Mouse (Mus musculus): ENCODE data around the gene Parg.
"Not testable (repeated sequence)": the region's sequence is repeated elsewhere in the genome, so short reads cannot be mapped to it uniquely, and the experiment has no call there.

Parg gene

DNA sequence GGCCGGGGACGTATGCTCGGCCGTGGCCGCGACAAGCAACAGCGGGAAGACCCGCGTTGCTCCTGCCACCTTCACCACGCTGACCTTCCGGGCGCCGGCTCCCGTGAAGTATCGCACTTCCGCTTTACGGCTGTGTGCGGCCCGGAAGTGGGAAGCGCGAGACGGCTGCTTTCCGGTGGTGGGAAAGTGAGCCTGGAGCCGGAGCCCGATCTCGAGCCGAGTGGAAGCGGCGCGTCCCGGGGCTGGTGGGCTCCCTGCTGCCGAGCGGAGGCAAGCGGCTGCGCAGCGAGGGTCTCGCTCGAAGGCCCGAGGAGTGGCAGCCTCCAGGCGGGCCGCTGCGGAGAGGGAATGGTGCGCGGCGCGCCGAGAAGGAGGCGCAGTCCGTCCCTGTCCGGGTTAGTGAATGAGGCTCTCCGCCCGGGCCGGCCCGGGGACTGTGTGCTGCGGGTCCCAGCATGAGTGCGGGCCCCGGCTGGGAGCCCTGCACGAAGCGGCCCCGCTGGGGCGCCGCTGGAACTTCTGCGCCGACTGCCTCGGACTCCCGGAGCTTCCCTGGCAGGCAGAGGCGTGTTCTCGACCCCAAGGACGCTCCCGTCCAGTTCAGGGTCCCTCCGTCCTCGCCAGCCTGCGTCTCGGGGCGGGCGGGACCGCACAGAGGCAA, at the start of gene Parg, which contains the start of gene Timm23:
Parg (plus strand) TSS at position 159 of the 661 bp plus-strand sequence.
Timm23 (minus strand) TSS at position 108 of the 661 bp plus-strand sequence.
- peak; percentile 91 for DNase-seq

DNA sequence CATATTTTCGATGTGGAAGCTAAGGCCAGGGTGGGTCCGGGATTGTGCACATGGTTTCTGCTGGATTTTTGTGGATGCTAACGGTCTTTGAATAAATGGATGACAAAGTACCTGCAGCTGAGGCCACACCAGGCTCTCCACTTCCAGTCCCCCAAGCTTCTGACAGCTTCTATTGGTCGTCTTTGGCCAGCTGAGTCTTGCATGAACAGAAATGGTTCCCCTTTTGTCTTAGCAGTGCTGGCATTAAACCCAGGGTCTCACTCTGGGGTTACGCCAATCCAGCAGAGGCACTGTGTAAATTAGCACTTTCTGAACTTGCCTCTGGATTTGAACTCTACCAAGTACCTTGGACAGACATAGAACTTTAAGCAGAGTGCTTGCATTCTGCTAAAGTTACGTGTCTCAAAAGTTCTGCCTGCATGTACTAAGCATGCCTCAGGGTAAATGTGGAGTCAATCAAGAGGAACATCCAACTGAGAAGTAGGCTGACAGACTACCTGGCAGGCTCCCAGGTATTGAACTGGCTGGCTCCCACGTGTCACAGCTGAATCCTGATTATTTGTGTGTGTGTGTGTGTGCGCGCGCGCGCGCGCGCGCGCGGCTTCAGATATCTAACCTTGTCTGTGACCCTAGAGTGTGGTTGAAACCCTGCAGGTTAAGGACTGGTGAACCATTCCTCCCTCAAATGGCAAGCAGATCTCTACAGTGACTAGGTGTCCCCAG, 49.3 kb upstream of the Parg start:
- DNase-seq, result no peak

DNA sequence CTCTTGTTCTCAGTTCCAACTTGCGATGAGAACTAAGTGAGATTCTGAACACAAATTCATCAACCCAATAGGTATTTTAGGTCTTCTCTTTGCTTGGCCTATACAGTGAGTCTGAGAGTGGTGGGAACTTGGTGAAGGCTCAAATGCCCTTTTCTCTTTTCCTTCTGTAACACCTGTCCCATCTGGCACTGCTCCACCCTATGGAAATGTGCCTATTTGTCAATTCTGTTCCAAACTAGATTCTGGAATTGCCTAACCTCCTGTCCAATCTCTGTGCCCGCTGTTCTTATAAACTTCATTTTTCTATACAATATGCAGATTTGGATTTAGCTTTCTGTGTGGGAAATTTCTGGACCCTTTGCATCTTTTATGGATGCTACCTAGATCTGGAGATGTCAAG, 48.6 kb upstream of the Parg start:
- no peak for DNase-seq

GRCm38 (mm10) chr14:32154758-32155157, 47.0 kb upstream of the Parg start:
- no peak for DNase-seq

DNA sequence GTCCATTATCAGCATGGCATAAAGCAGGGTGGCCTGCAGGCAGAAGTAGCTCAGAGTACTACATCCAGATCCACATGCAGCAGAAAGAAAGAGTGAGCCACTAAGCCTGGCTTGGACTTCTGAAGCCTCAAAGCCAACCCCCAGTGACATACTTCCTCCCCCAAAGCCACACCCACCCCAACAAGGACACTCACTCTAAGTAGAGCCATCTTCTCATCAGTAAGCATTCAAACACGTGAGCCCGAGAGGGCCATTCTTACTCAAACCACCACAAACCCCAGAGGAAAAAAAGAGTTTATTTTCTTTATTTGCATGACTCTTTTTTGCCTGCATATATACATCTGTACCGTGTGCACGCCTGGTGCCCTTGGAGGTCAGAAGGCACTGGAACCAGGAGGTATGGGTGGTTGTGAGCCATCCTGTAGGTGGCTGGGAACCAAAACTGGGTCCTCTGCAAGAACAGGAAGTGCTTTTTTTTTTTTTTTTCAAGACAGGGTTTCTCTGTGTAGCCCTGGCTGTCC, 42.5 kb upstream of the Parg start:
- DNase-seq, result peak; percentile 51

GRCm38 (mm10) chr14:32159690-32160246, 42.0 kb upstream of the Parg start, which contains the start of gene Ncoa4:
Gene Ncoa4, plus strand, starts transcription at chr14:32159865.
- peak; percentile 99 for DNase-seq

DNA sequence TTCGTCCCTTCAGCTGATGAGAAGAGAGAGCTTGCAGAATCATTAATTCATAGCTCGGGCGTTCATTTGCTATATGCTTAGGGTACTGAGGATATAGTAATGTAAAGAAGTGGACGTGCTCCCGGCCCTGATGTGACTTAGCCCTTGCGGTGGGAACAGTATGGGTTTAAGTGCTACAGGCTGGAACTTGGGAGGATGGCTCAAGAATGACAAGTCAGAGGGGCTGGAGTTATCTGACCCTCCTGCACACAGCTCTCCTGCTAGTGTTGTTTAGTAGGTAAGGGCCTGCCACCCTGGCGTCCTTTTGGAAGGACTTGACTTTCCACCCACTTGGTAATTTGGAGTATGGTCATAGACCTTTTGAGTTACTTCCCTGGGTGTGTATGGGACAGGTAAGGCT, 41.2 kb upstream of the Parg start:
- no peak for DNase-seq

- no peak for DNase-seq
Observed at GRCm38 (mm10) chr14:32161090-32161885, 40.5 kb upstream of the Parg start.

GRCm38 (mm10) chr14:32162231-32162630, 39.5 kb upstream of the Parg start:
- no peak for DNase-seq

- DNase-seq, result no peak
Observed at GRCm38 (mm10) chr14:32163203-32163888, 38.4 kb upstream of the Parg start.

DNA sequence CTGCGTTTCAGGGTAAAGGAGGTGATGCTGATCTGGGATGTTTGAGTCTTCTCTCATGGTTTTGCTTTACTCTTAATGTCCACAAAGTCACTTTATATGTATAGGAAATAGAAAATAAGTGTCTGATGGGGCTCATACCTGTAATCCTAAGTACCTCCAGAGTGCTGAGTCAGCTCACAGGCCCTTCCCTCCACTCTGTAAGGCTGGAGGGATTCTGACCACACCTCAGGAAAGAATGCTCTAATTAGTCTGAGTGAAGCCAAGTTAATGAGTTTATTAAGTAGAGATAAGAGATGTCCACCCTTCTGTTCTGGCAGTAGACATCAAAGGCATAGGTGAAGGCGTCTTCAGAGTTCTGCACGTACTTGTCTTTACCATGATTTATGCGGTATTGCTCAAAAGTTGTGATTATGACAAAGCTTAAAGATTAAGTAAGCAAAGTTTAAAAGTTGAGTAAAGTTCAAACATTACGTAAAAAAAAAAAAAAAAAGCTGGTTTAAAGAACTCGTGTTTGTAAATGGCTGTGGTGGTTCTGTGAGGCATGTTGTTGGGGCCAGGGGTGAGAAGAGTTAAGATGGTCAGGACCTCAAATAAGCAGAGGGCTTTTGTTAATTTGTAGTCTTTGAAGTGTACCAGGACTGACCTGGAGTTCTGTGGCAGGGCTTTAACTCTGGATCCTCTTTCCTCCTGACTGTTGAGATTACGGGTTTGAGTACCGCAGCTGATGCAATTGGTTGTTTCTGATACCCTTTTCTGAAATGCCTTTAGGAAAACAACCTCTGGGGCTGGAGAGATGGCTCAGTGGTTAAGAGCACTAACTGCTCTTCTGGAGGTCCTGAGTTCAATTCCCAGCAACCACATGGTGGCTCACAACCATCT, 37.3 kb upstream of the Parg start:
- DNase-seq, result no peak

GRCm38 (mm10) chr14:32165278-32166061, 36.3 kb upstream of the Parg start:
- DNase-seq, result peak; percentile 73

DNA sequence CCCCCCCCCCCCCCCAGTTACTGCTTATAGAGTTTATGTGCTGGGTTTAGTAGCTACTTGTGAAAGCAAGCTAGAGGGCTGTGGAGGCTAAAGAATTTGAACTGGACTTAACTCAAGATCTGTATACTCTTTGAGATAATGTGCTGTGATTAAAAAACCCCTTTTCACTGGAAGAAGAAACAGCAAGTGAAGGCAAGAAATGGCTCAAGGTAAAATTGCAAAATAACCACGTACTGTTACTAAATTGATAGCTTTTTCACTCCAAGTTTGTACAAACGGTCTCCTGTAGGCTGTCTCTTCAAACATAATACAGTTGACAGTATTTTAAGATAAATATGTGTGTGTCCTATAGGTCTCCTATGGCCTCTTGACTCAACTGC, 35.7 kb upstream of the Parg start:
- DNase-seq, result no peak

GRCm38 (mm10) chr14:32166840-32167239, 34.9 kb upstream of the Parg start:
- peak; percentile 20 for DNase-seq

GRCm38 (mm10) chr14:32167326-32167725, 34.4 kb upstream of the Parg start:
- DNase-seq, result no peak

DNA sequence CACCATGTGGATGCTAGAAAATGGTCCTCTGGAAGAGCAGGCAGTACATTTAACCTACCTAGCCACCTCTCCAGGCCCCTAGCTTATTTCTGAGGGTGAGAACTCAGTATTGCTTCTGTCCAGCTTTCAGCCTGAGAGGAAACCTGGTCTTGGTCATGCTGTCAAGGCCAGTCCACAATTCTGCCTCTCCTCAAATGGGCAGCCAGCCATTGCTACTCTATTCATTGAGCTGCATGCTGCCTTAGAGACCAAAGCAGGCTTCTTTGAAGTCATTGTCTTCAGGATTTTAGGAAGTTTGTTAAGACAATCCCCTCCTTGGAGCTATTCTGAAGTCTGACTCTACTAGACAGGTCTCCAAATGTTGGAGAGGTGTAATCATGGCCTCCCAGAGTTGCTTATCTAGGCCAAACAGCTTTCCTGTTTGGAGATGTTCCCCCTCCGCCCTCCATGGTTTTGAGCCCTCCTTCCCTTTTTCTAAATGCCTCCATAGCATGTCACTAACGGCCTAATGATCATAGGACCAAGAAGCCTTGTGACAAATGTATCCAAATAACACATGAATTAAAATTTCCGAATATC, 33.0 kb upstream of the Parg start:
- DNase-seq, result peak; percentile 18

DNA sequence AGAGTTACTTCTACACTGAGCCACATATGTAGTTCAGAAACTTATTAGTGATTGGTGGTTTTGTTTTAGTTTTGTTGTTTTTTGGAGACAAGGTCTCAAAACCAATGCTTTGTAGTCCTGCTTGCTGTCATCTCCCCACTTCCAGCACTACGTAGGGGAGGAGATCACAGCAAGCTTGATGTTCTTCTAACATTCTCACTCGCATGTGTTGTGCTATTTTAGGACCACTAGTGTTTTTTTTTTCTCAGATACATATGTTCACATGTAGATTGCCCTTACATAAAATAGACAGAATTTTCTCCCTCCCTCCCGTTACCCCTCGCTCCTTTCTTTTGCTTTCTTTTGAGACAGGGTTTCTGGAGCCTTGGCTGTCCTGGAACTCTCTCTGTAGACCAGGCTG, 31.6 kb upstream of the Parg start:
- DNase-seq, result no peak

- DNase-seq, result no peak
Observed at GRCm38 (mm10) chr14:32175310-32175709, 26.4 kb upstream of the Parg start.

GRCm38 (mm10) chr14:32176590-32176989, 25.2 kb upstream of the Parg start:
- not testable (repeated sequence) for DNase-seq

Data from lung, postnatal 10 days (tissue).